In genomic region chr8:95502431-95502830, GRCm38 (mm10) we compare ENCODE assay signal across 37 mouse cellular contexts. TPM values are rescaled to one million over a fixed set of nuclear protein-coding genes. Genes with fewer than 3 reads are reported as not detected.
A peak's percentile ranks its signal among the peaks of the same experiment; 100 is the strongest.
DNase-seq lines count a peak whose midpoint lies in the region; ATAC-seq and TF ChIP-seq lines count a peak whose summit lies in the region.
"Had no signal": no experiment of that assay in that cellular context is flagged by ENCODE, and none has a peak within 500 bp of the region (broad histone marks: within the 10 kb centered on the region; RNA-seq: fewer than 3 reads in every experiment).

No protein-coding gene starts in this region.

- 76% methylated on average over 7 of the region's 7 CpGs for WGBS in midbrain, postnatal 0 days
- WGBS in midbrain, embryonic 10.5 days, result 88% methylated on average over 7 of the region's 7 CpGs

- no peak overlapping the region for H3K27ac ChIP-seq in midbrain, postnatal 0 days (ENCODE audit: low read depth, low read length)
- no peak overlapping the region for H3K27ac ChIP-seq in midbrain, embryonic 10.5 days (replicated peaks)
- H3K27ac ChIP-seq: embryonic facial prominence, embryonic 13.5 days; hindbrain, embryonic 15.5 days; intestine, embryonic 15.5 days; kidney, postnatal 0 days; left cerebral cortex, adult 2 months; liver, embryonic 15.5 days; midbrain, embryonic 13.5 days; stomach, embryonic 15.5 days had no signal

- H3K27me3 ChIP-seq in midbrain, postnatal 0 days (ENCODE audit: insufficient read depth, low read length), result no peaks in the 10 kb centered on the region
- H3K27me3 ChIP-seq in midbrain, embryonic 10.5 days (ENCODE audit: low read depth, poor library complexity, severe bottlenecking), result no peaks in the 10 kb centered on the region
- H3K27me3 ChIP-seq: embryonic facial prominence, embryonic 13.5 days; heart, embryonic 12.5 days; hindbrain, embryonic 15.5 days; intestine, embryonic 15.5 days; midbrain, embryonic 13.5 days; stomach, embryonic 15.5 days had no signal

- no peak for ATAC-seq in midbrain, postnatal 0 days (ENCODE audit: low FRiP score)
- ATAC-seq: forebrain, embryonic 16.5 days; intestine, embryonic 15.5 days; midbrain, embryonic 13.5 days; Patski had no signal

- H3K9ac ChIP-seq in midbrain, postnatal 0 days (replicated peaks; ENCODE audit: low read length, poor library complexity, severe bottlenecking), result no peak overlapping the region
- H3K9ac ChIP-seq: embryonic facial prominence, embryonic 13.5 days; heart, embryonic 12.5 days; hindbrain, embryonic 15.5 days; intestine, embryonic 15.5 days; liver, embryonic 15.5 days; lung, embryonic 14.5 days; midbrain, embryonic 13.5 days; stomach, embryonic 15.5 days had no signal

- no peaks in the 10 kb centered on the region for H3K4me1 ChIP-seq in midbrain, postnatal 0 days (ENCODE audit: insufficient read depth, low read length)
- no peaks in the 10 kb centered on the region for H3K4me1 ChIP-seq in midbrain, embryonic 10.5 days
- H3K4me1 ChIP-seq: embryonic facial prominence, embryonic 13.5 days; heart, embryonic 12.5 days; hindbrain, embryonic 15.5 days; intestine, embryonic 15.5 days; liver, embryonic 15.5 days; megakaryocyte, embryonic 14.5 days; midbrain, embryonic 13.5 days; stomach, embryonic 15.5 days had no signal

- intact Hi-C loops in left cerebral cortex, postnatal 14 days (cut with DNase I), result no loop called here

- TF ChIP-seq CTCF in midbrain, postnatal 0 days (IDR thresholded peaks at IDR 0.05), result no peak

- H3K36me3 ChIP-seq in midbrain, postnatal 0 days (ENCODE audit: insufficient read depth, low read length), result no peaks in the 10 kb centered on the region
- no peaks in the 10 kb centered on the region for H3K36me3 ChIP-seq in midbrain, embryonic 10.5 days
- H3K36me3 ChIP-seq: embryonic facial prominence, embryonic 13.5 days; G1E; heart, embryonic 12.5 days; hindbrain, embryonic 15.5 days; intestine, embryonic 15.5 days; liver, embryonic 15.5 days; midbrain, embryonic 13.5 days; stomach, embryonic 15.5 days had no signal

- DNase-seq in frontal cortex, postnatal 36 days (ENCODE audit: low spot score in 2 of 2), result peak; percentile 22 to 47
- DNase-seq in frontal cortex, postnatal 10 days (ENCODE audit: low spot score in 2 of 2), result no peak
- DNase-seq in midbrain, postnatal 0 days (ENCODE audit: low spot score), result peak; percentile 36
- no peak for DNase-seq in midbrain, embryonic 10.5 days (ENCODE audit: low spot score)
- peak; percentile 37 to 51 for DNase-seq in left cerebral cortex, postnatal 14 days (ENCODE audit: low spot score in 2 of 2)
- peak; percentile 9 for DNase-seq in right cerebral cortex, postnatal 14 days
- no peak for DNase-seq in gastrocnemius, postnatal 4 days (ENCODE audit: low spot score in 2 of 2)
- no peak for DNase-seq in lung, postnatal 14 days
- DNase-seq: adrenal gland, postnatal 10 days; cerebellum, adult 11 months; cerebellum, adult 9-11 months; gastrocnemius, postnatal 25 days; heart, adult 18-20 months; heart, postnatal 4 days; kidney, adult 2 months; kidney, postnatal 4 days; liver; lung, embryonic 14.5 days; lung, postnatal 4 days had no signal

- H3K4me3 ChIP-seq in midbrain, postnatal 0 days (ENCODE audit: low read depth, low read length), result no peak overlapping the region
- no peak overlapping the region for H3K4me3 ChIP-seq in midbrain, embryonic 10.5 days
- H3K4me3 ChIP-seq: embryonic facial prominence, embryonic 13.5 days; heart, embryonic 12.5 days; hindbrain, embryonic 15.5 days; intestine, embryonic 15.5 days; left cerebral cortex, adult 2 months; liver, embryonic 15.5 days; megakaryocyte, embryonic 14.5 days; midbrain, embryonic 13.5 days; stomach, embryonic 15.5 days had no signal

- H3K9me3 ChIP-seq in midbrain, postnatal 0 days (ENCODE audit: low read length), result no peaks in the 10 kb centered on the region
- no peaks in the 10 kb centered on the region for H3K9me3 ChIP-seq in midbrain, embryonic 10.5 days (replicated peaks)
- H3K9me3 ChIP-seq: embryonic facial prominence, embryonic 13.5 days; G1E; hindbrain, embryonic 15.5 days; intestine, embryonic 15.5 days; liver, embryonic 15.5 days; midbrain, embryonic 13.5 days; stomach, embryonic 15.5 days had no signal

- no peak overlapping the region for H3K4me2 ChIP-seq in midbrain, postnatal 0 days (ENCODE audit: low read depth, low read length, poor library complexity, severe bottlenecking)
- H3K4me2 ChIP-seq: embryonic facial prominence, embryonic 13.5 days; heart, embryonic 12.5 days; hindbrain, embryonic 15.5 days; intestine, embryonic 15.5 days; liver, embryonic 15.5 days; lung, embryonic 14.5 days; midbrain, embryonic 13.5 days; stomach, embryonic 15.5 days had no signal

RNA-seq across cellular contexts. Expression of gene Csnk2a2, which starts 12.6 kb away (rescaled TPM):
- total RNA-seq in midbrain, postnatal 0 days (2014; rRNA removed), result 19.8 and 28.1 TPM in 2 replicates
- 8.1 and 9.6 TPM in 2 replicates for polyA plus RNA-seq in midbrain, postnatal 0 days (2015; fragmentation: Nextera tagmentation; extraction: Ambion mirVana)
- polyA plus RNA-seq in midbrain, embryonic 10.5 days (2016; fragmentation: Nextera tagmentation; extraction: Ambion mirVana), result 10.8 and 11.1 TPM in 2 replicates
- 10 to 100 TPM; 83.1 to 91.0 TPM for total RNA-seq in left cerebral cortex, postnatal 14 days (2021)
- 10 to 100 TPM; 51.4 to 52.8 TPM for total RNA-seq in gastrocnemius, postnatal 4 days (2021)

RNA-seq across cellular contexts. Expression of gene Ccdc113, which starts 31.5 kb away (rescaled TPM):
- total RNA-seq in midbrain, postnatal 0 days (2014; rRNA removed), result 3.2 and 4.0 TPM in 2 replicates
- 2.7 and 4.0 TPM in 2 replicates for polyA plus RNA-seq in midbrain, postnatal 0 days (2015; fragmentation: Nextera tagmentation; extraction: Ambion mirVana)
- 0.09 and 0.20 TPM in 2 replicates for polyA plus RNA-seq in midbrain, embryonic 10.5 days (2016; fragmentation: Nextera tagmentation; extraction: Ambion mirVana)
- 1 to 10 TPM in 1 of 2 experiments, under 1 TPM in 1; 0.81 to 1.3 TPM for total RNA-seq in left cerebral cortex, postnatal 14 days (2021)
- total RNA-seq in gastrocnemius, postnatal 4 days (2021), result under 1 TPM in 1 of 2 experiments, not detected in 1; 0.41 TPM
- total RNA-seq: common myeloid progenitor, adult 5-6 weeks; G1E; gastrocnemius, adult 18-20 months; gastrocnemius, postnatal 25 days; monocyte, adult 5-6 weeks had no signal
- polyA plus RNA-seq: forebrain, embryonic 11.5 days; G1E; limb, embryonic 11.5 days; liver, embryonic 15.5 days had no signal

Comparison
In these comparisons a context has a peak if more than half of its experiments do, and no peak if none do; other contexts are left out.
1. DNase-seq: peak in frontal cortex, postnatal 36 days (2 of 2), midbrain, postnatal 0 days (single experiment), left cerebral cortex, postnatal 14 days (2 of 2) and right cerebral cortex, postnatal 14 days (single experiment); none in frontal cortex, postnatal 10 days (0 of 2), midbrain, embryonic 10.5 days (single experiment), gastrocnemius, postnatal 4 days (0 of 2) and lung, postnatal 14 days (single experiment).